Mouse (Mus musculus) megakaryocyte, adult 5-6 weeks (primary cell): Measurements from ENCODE around the gene Ptpdc1. TPM values are rescaled to one million over a fixed set of nuclear protein-coding genes. Genes with fewer than 3 reads are reported as not detected.

ENCODE experiments used
- ATAC-seq: 2 replicates; pipeline ENCODE4 v1.8.0; 2016; ENCODE audit warnings: mild to moderate bottlenecking, inconsistent platforms; ENCODE audit not compliant: poor library complexity, severe bottlenecking
- total RNA-seq, 2 experiments: library from RNA; stranded (forward) in 1 of 2; stranded (reverse) in 1 of 2; fragments of 153-499, 151-499 nt in 1 of 2; fragments of 221-1000, 200-1000 nt in 1 of 2; gene quantifications; 2 replicates each; pipeline versions ENCODE4 v1.2.3 to v1.2.4; 2015 to 2017

The Ptpdc1 gene
- total RNA-seq (2015) (1.6 and 1.9 TPM in 2 replicates), total RNA-seq (2017) (1.1 and 1.8 TPM in 2 replicates)

GRCm38 (mm10) chr13:48625433-48626184 lies at the start of gene Ptpdc1:
Gene Ptpdc1, minus strand, starts transcription at chr13:48625664.
- ATAC-seq: peak; percentile 100

GRCm38 (mm10) chr13:48674609-48675008 lies 49.1 kb upstream of the Ptpdc1 start:
- no peak for ATAC-seq

GRCm38 (mm10) chr13:48672312-48672840 lies 46.9 kb upstream of the Ptpdc1 start:
- ATAC-seq: no peak

- ATAC-seq: no peak
Measured at GRCm38 (mm10) chr13:48668976-48669534, 43.6 kb upstream of the Ptpdc1 start.

GRCm38 (mm10) chr13:48668091-48668975 lies 42.9 kb upstream of the Ptpdc1 start:
- no peak for ATAC-seq

GRCm38 (mm10) chr13:48667461-48667860 lies 42.0 kb upstream of the Ptpdc1 start:
- ATAC-seq: no peak

- ATAC-seq: no peak
Measured at GRCm38 (mm10) chr13:48665656-48666597, 40.5 kb upstream of the Ptpdc1 start.

GRCm38 (mm10) chr13:48664916-48665655 lies 39.6 kb upstream of the Ptpdc1 start:
- no peak for ATAC-seq

GRCm38 (mm10) chr13:48663988-48664339 lies 38.5 kb upstream of the Ptpdc1 start:
- ATAC-seq: no peak

GRCm38 (mm10) chr13:48663211-48663987 lies 37.9 kb upstream of the Ptpdc1 start:
- no peak for ATAC-seq

GRCm38 (mm10) chr13:48662431-48663143 lies 37.1 kb upstream of the Ptpdc1 start, which contains the start of gene Barx1:
Gene Barx1, plus strand, starts transcription at chr13:48662998.
- no peak for ATAC-seq

GRCm38 (mm10) chr13:48661561-48661960 lies 36.1 kb upstream of the Ptpdc1 start:
- ATAC-seq: no peak

GRCm38 (mm10) chr13:48660741-48661140 lies 35.3 kb upstream of the Ptpdc1 start:
- ATAC-seq: no peak

- no peak for ATAC-seq
Measured at GRCm38 (mm10) chr13:48660221-48660734, 34.8 kb upstream of the Ptpdc1 start.

GRCm38 (mm10) chr13:48659254-48660220 lies 34.1 kb upstream of the Ptpdc1 start:
- no peak for ATAC-seq

GRCm38 (mm10) chr13:48658588-48659253 lies 33.3 kb upstream of the Ptpdc1 start:
- ATAC-seq: no peak
